Mouse (Mus musculus): ENCODE measurements around the gene Abca7.

Gene Abca7

GRCm38 (mm10) chr10:79994397-79995115 is 1.7 kb upstream of the Abca7 start:
- no peak for DNase-seq (ENCODE audit: low read depth)

GRCm38 (mm10) chr10:79995636-79996035 is 658 bp upstream of the Abca7 start:
- DNase-seq (ENCODE audit: low read depth) = no peak

- no peak for DNase-seq (ENCODE audit: low read depth)
Observed at GRCm38 (mm10) chr10:79997034-79997760, 903 bp downstream of the Abca7 start.

GRCm38 (mm10) chr10:79997819-79998218 is 1.5 kb downstream of the Abca7 start:
- DNase-seq (ENCODE audit: low read depth) = no peak

GRCm38 (mm10) chr10:80001945-80002344 is 5.7 kb downstream of the Abca7 start:
- DNase-seq (ENCODE audit: low read depth) = no peak

GRCm38 (mm10) chr10:80002829-80003228 is 6.5 kb downstream of the Abca7 start:
- no peak for DNase-seq (ENCODE audit: low read depth)

- DNase-seq (ENCODE audit: low read depth) = no peak
Observed at GRCm38 (mm10) chr10:80003374-80004232, 7.3 kb downstream of the Abca7 start.

- no peak for DNase-seq (ENCODE audit: low read depth)
Observed at GRCm38 (mm10) chr10:80004233-80004705, 8.0 kb downstream of the Abca7 start.

GRCm38 (mm10) chr10:80011740-80012139 is 15.4 kb downstream of the Abca7 start:
- no peak for DNase-seq (ENCODE audit: low read depth)

- no peak for DNase-seq (ENCODE audit: low read depth)
Observed at GRCm38 (mm10) chr10:80013609-80014008, 17.3 kb downstream of the Abca7 start.

- no peak for DNase-seq (ENCODE audit: low read depth)
Observed at GRCm38 (mm10) chr10:80014484-80015290, 18.4 kb downstream of the Abca7 start.

- no peak for DNase-seq (ENCODE audit: low read depth)
Observed at GRCm38 (mm10) chr10:80015583-80015982, 19.3 kb downstream of the Abca7 start.

- peak; percentile 84 for DNase-seq (ENCODE audit: low read depth)
Observed at GRCm38 (mm10) chr10:80016511-80016910, 20.2 kb downstream of the Abca7 start, which contains the start of gene Arhgap45. Gene Arhgap45, plus strand, starts transcription at chr10:80016653.

- no peak for DNase-seq (ENCODE audit: low read depth)
Observed at GRCm38 (mm10) chr10:80016931-80017330, 20.6 kb downstream of the Abca7 start.

GRCm38 (mm10) chr10:80017361-80017760 is 21.1 kb downstream of the Abca7 start:
- peak; percentile 70 for DNase-seq (ENCODE audit: low read depth)

GRCm38 (mm10) chr10:80017771-80018170 is 21.5 kb downstream of the Abca7 start:
- DNase-seq (ENCODE audit: low read depth) = no peak

GRCm38 (mm10) chr10:80018739-80019297 is 22.5 kb downstream of the Abca7 start:
- no peak for DNase-seq (ENCODE audit: low read depth)

GRCm38 (mm10) chr10:80019471-80020131 is 23.3 kb downstream of the Abca7 start:
- no peak for DNase-seq (ENCODE audit: low read depth)

- DNase-seq (ENCODE audit: low read depth) = no peak
Observed at GRCm38 (mm10) chr10:80020191-80020590, 23.9 kb downstream of the Abca7 start.

- no peak for DNase-seq (ENCODE audit: low read depth)
Observed at GRCm38 (mm10) chr10:80020603-80021319, 24.5 kb downstream of the Abca7 start.

Data from c-Kit-positive CD71-negative TER-119-negative erythroid progenitor cells, embryonic 14.5 days (primary cell).